Mouse (Mus musculus) thymus, postnatal 36 days (tissue): ENCODE measurements around the gene Amdhd1.

Experiments
- DNase-seq, 2 experiments: peaks; one replicate each; pipeline ENCODE4 v3.0.0; 2022; ENCODE audit warnings: mixed read lengths in 2 of 2

Amdhd1 gene

GRCm38 (mm10) chr10:93538818-93539217 is 1.0 kb downstream of the Amdhd1 start:
- DNase-seq, result no peak

GRCm38 (mm10) chr10:93538287-93538686 is 1.5 kb downstream of the Amdhd1 start:
- no peak for DNase-seq

GRCm38 (mm10) chr10:93525329-93525728 is 14.5 kb downstream of the Amdhd1 start:
- DNase-seq, result no peak

GRCm38 (mm10) chr10:93520994-93521393 is 18.8 kb downstream of the Amdhd1 start:
- DNase-seq, result no peak

GRCm38 (mm10) chr10:93519756-93520155 is 20.1 kb downstream of the Amdhd1 start:
- DNase-seq, result no peak

- DNase-seq, result no peak
Measured at GRCm38 (mm10) chr10:93519159-93519558, 20.7 kb downstream of the Amdhd1 start.

- DNase-seq, result no peak
Measured at GRCm38 (mm10) chr10:93518620-93519019, 21.2 kb downstream of the Amdhd1 start.

GRCm38 (mm10) chr10:93518186-93518585 is 21.6 kb downstream of the Amdhd1 start:
- no peak for DNase-seq

- DNase-seq, result no peak
Measured at GRCm38 (mm10) chr10:93517754-93518153, 22.1 kb downstream of the Amdhd1 start.

GRCm38 (mm10) chr10:93515927-93516326 is 23.9 kb downstream of the Amdhd1 start:
- DNase-seq, result no peak

GRCm38 (mm10) chr10:93515419-93515818 is 24.4 kb downstream of the Amdhd1 start:
- DNase-seq, result peak; percentile 8 to 10

- DNase-seq, result no peak
Measured at GRCm38 (mm10) chr10:93509532-93510153, 30.2 kb downstream of the Amdhd1 start.

GRCm38 (mm10) chr10:93508383-93508970 is 31.4 kb downstream of the Amdhd1 start:
- no peak for DNase-seq

GRCm38 (mm10) chr10:93501346-93501745 is 38.5 kb downstream of the Amdhd1 start:
- no peak for DNase-seq

- DNase-seq, result no peak
Measured at GRCm38 (mm10) chr10:93500864-93501263, 39.0 kb downstream of the Amdhd1 start.

- no peak for DNase-seq
Measured at GRCm38 (mm10) chr10:93490451-93490850, 49.4 kb downstream of the Amdhd1 start.

GRCm38 (mm10) chr10:93488828-93489226 is 51.0 kb downstream of the Amdhd1 start:
- DNase-seq, result no peak

- DNase-seq, result no peak
Measured at GRCm38 (mm10) chr10:93488066-93488827, 51.6 kb downstream of the Amdhd1 start, which contains the start of gene Hal. Gene Hal, plus strand, starts transcription at chr10:93488768.

GRCm38 (mm10) chr10:93486622-93487021 is 53.2 kb downstream of the Amdhd1 start:
- DNase-seq, result no peak

- peak; percentile 52 to 54 for DNase-seq
Measured at GRCm38 (mm10) chr10:93485055-93485691, 54.7 kb downstream of the Amdhd1 start.

- DNase-seq, result no peak
Measured at GRCm38 (mm10) chr10:93484511-93484910, 55.3 kb downstream of the Amdhd1 start.
